Comparison of ENCODE assay signal across 12 mouse cellular contexts in genomic region chr16:95654204-95654611, GRCm38 (mm10). TPM values are rescaled to one million over a fixed set of nuclear protein-coding genes. Genes with fewer than 3 reads are reported as not detected.
DNase-seq lines count a peak whose midpoint lies in the region; ATAC-seq lines count a peak whose summit lies in the region.
"Had no signal": no experiment of that assay in that cellular context is flagged by ENCODE, and none has a peak within 500 bp of the region (broad histone marks: within the 10 kb centered on the region; RNA-seq: fewer than 3 reads in every experiment).

No protein-coding gene starts in this region.

- no peak for DNase-seq in forebrain, embryonic 11.5 days (ENCODE audit: low spot score)
- peak; percentile 26 to 27 for DNase-seq in left cerebral cortex, postnatal 36 days (ENCODE audit: low spot score in 2 of 2)
- DNase-seq in left cerebral cortex, postnatal 10 days (ENCODE audit: extremely low spot score in 1 of 2, low spot score in 2 of 2) = no peak
- DNase-seq in kidney, postnatal 36 days = peak; percentile 17 to 51
- peak; percentile 17 for DNase-seq in retina, postnatal 7 days (ENCODE audit: low read depth, low spot score)
- no peak for DNase-seq in heart, adult 9 months (ENCODE audit: low spot score in 2 of 2)
- DNase-seq in lung, postnatal 36 days = no peak
- DNase-seq: thymus, postnatal 14 days had no signal

- intact Hi-C loops in left cerebral cortex, postnatal 36 days (cut with DNase I) = no loop called here
- intact Hi-C loops in left cerebral cortex, postnatal 10 days (cut with DNase I) = no loop called here

- H3K4me2 ChIP-seq in forebrain, embryonic 15.5 days (replicated peaks) = peak overlapping the region; percentile 39
- H3K4me2 ChIP-seq in forebrain, embryonic 11.5 days (ENCODE audit: low read depth, low read length, severe bottlenecking) = no peak overlapping the region

- no peaks in the 10 kb centered on the region for H3K27me3 ChIP-seq in forebrain, embryonic 15.5 days
- no peaks in the 10 kb centered on the region for H3K27me3 ChIP-seq in forebrain, embryonic 11.5 days (ENCODE audit: control insufficient read depth, insufficient read depth, low read length)
- H3K27me3 ChIP-seq: CH12.LX had no signal

- peak; percentile 61; the same call in 1 of the 2 replicates for ATAC-seq in forebrain, embryonic 15.5 days (replicated peaks)
- ATAC-seq in forebrain, embryonic 11.5 days (replicated peaks; ENCODE audit: low FRiP score) = no peak
- ATAC-seq: activated CD4-positive, CD25-positive, alpha-beta regulatory T cell, adult 4 months had no signal

- no peaks in the 10 kb centered on the region for H3K36me3 ChIP-seq in forebrain, embryonic 15.5 days
- H3K36me3 ChIP-seq in forebrain, embryonic 11.5 days (ENCODE audit: control insufficient read depth, insufficient read depth, low read length) = no peaks in the 10 kb centered on the region

- WGBS in forebrain, embryonic 15.5 days = 46% methylated on average over 15 of the region's 15 CpGs
- WGBS in forebrain, embryonic 11.5 days = 71% methylated on average over 15 of the region's 15 CpGs

- peak overlapping the region; percentile 47 for H3K9ac ChIP-seq in forebrain, embryonic 15.5 days (replicated peaks)
- no peak overlapping the region for H3K9ac ChIP-seq in forebrain, embryonic 11.5 days (ENCODE audit: low read length)
- H3K9ac ChIP-seq: liver, embryonic 14.5 days had no signal

- H3K9me3 ChIP-seq in forebrain, embryonic 15.5 days = no peaks in the 10 kb centered on the region
- no peaks in the 10 kb centered on the region for H3K9me3 ChIP-seq in forebrain, embryonic 11.5 days (ENCODE audit: control insufficient read depth, low read length)

- H3K4me3 ChIP-seq in forebrain, embryonic 15.5 days = peak overlapping the region; percentile 31
- H3K4me3 ChIP-seq in forebrain, embryonic 11.5 days (ENCODE audit: low read depth, low read length) = no peak overlapping the region

- peaks cover 3% of the 10 kb centered on the region; the same call in 1 of the 2 replicates for H3K4me1 ChIP-seq in forebrain, embryonic 15.5 days
- no peaks in the 10 kb centered on the region for H3K4me1 ChIP-seq in forebrain, embryonic 11.5 days (replicated peaks; ENCODE audit: control insufficient read depth, insufficient read depth, low read length)

- peak overlapping the region; percentile 37; the same call in 1 of the 2 replicates for H3K27ac ChIP-seq in forebrain, embryonic 15.5 days (replicated peaks)
- no peak overlapping the region for H3K27ac ChIP-seq in forebrain, embryonic 11.5 days (ENCODE audit: low read depth, low read length)
- H3K27ac ChIP-seq: liver, embryonic 14.5 days had no signal

RNA-seq across cellular contexts. Expression of gene Ets2, which starts 47.7 kb away (rescaled TPM):
- 14.4 and 16.9 TPM in 2 replicates for polyA plus RNA-seq in forebrain, embryonic 15.5 days (2015; fragmentation: Nextera tagmentation; extraction: Ambion mirVana)
- polyA plus RNA-seq in forebrain, embryonic 11.5 days (2014; fragmentation: Nextera tagmentation; extraction: Ambion mirVana) = 15.6 and 16.1 TPM in 2 replicates
- 10 to 100 TPM; 68.0 to 79.8 TPM for total RNA-seq in left cerebral cortex, postnatal 36 days (2021)
- total RNA-seq in left cerebral cortex, postnatal 10 days (2021) = 10 to 100 TPM; 45.4 to 49.2 TPM

Comparison
In these comparisons a context has a peak if more than half of its experiments do, and no peak if none do; other contexts are left out.
1. DNase-seq: peak in left cerebral cortex, postnatal 36 days (2 of 2), kidney, postnatal 36 days (2 of 2) and retina, postnatal 7 days (single experiment); none in forebrain, embryonic 11.5 days (single experiment), left cerebral cortex, postnatal 10 days (0 of 2), heart, adult 9 months (0 of 2) and lung, postnatal 36 days (single experiment).